Mouse (Mus musculus) limb, embryonic 12.5 days (tissue): Measurements from ENCODE around the gene Ammecr1. TPM values are rescaled to one million over a fixed set of nuclear protein-coding genes. Genes with fewer than 3 reads are reported as not detected.

Experiments used
- ATAC-seq: fragments of 200-750 bp; cut with Nextera tagmentation; 2 replicates; pipeline ENCODE4 v1.8.0; 2017; ENCODE audit warnings: low read depth, moderate TSS enrichment; ENCODE audit not compliant: insufficient number of reproducible peaks, insufficient read depth, low FRiP score, low TSS enrichment
- H3K27ac ChIP-seq: fragments of 300-500 bp; sonication (generic); 2 replicates; pipeline ENCODE4 v1.5.1; 2016; ENCODE audit warnings: mild to moderate bottlenecking, moderate library complexity
- H3K27me3 ChIP-seq: fragments of 300-500 bp; sonication (generic); 2 replicates; pipeline ENCODE4 v1.6.1; 2016; ENCODE audit warnings: mild to moderate bottlenecking, moderate library complexity
- H3K36me3 ChIP-seq: fragments of 300-500 bp; sonication (generic); 2 replicates; pipeline ENCODE4 v1.6.1; 2016; ENCODE audit warnings: mild to moderate bottlenecking, moderate library complexity
- H3K4me1 ChIP-seq: fragments of 300-500 bp; sonication (generic); replicated peaks from 2 replicates; pipeline ENCODE4 v1.6.1; 2016
- H3K4me2 ChIP-seq: fragments of 300-500 bp; sonication (generic); 2 replicates; pipeline ENCODE4 v1.6.1; 2016; ENCODE audit warnings: mild to moderate bottlenecking, moderate library complexity
- H3K4me3 ChIP-seq: fragments of 300-500 bp; sonication (generic); replicated peaks from 2 replicates; pipeline ENCODE4 v1.5.1; 2016; ENCODE audit warnings: mild to moderate bottlenecking
- H3K9ac ChIP-seq: fragments of 300-500 bp; sonication (generic); replicated peaks from 2 replicates; pipeline ENCODE4 v1.6.1; 2016; ENCODE audit warnings: mild to moderate bottlenecking, moderate library complexity
- H3K9me3 ChIP-seq: fragments of 300-500 bp; sonication (generic); 2 replicates; pipeline ENCODE4 v1.6.1; 2016; ENCODE audit warnings: mild to moderate bottlenecking, moderate library complexity
- WGBS: fragments of 180-500 bp; shearing (Covaris S2); methylation state at CpG from one replicate; pipeline ENCODE4 v1.1.7; 2016; 5-methylcytosine and 5-hydroxymethylcytosine counted together
- polyA plus RNA-seq: library from polyadenylated mRNA; unstranded; fragments of >200 nt; fragmentation: Nextera tagmentation; extraction: Ambion mirVana; gene quantifications from 2 replicates; pipeline ENCODE4 v1.2.1, GENCODE M21; 2016

Gene Ammecr1
- polyA plus RNA-seq, 1 experiment from 2014 or later, result 16.5 TPM

- no peaks in the 10 kb centered on the region for H3K36me3 ChIP-seq
- H3K27me3 ChIP-seq, result peaks cover 27% of the 10 kb centered on the region
- WGBS, result 76% methylated on average over 2 of the region's 2 CpGs
- no peak overlapping the region for H3K4me2 ChIP-seq
- ATAC-seq, result no peak
- no peaks in the 10 kb centered on the region for H3K9me3 ChIP-seq
- H3K4me3 ChIP-seq, result no peak overlapping the region
- no peak overlapping the region for H3K9ac ChIP-seq
- no peaks in the 10 kb centered on the region for H3K4me1 ChIP-seq
- H3K27ac ChIP-seq, result no peak overlapping the region
These were observed 14.5 kb upstream of the Ammecr1 start for GRCm38 (mm10) chrX:142980855-142981529.

DNA sequence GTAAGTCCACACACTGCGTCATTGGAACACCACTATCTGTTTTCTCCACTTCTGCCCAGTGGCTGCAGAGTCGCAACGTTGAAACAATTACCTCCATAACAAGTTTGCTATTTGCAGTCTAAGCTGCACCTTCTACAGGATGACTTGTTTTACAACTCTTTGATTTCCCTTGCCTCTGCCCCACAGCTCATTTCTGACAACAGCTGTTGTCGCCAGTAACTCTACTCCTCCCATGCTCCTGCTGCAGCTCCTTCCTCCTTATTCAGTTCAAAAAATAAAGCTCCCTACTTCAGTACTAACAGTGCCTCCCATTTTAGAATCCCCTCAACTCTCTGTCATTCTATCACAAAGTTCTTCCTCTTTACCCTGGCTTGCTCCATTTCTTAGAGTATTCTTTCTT lies 12.7 kb upstream of the Ammecr1 start:
- Histone ChIP-seq H3K9ac (no peak overlapping the region), H3K4me3 (no peak overlapping the region), H3K27ac (no peak overlapping the region), H3K36me3 (no peaks in the 10 kb centered on the region), H3K4me2 (no peak overlapping the region), H3K9me3 (no peaks in the 10 kb centered on the region), H3K4me1 (no peaks in the 10 kb centered on the region), H3K27me3 (peaks cover 30% of the 10 kb centered on the region)
- no peak for ATAC-seq
- 53% methylated on average over 4 of the region's 4 CpGs for WGBS

DNA sequence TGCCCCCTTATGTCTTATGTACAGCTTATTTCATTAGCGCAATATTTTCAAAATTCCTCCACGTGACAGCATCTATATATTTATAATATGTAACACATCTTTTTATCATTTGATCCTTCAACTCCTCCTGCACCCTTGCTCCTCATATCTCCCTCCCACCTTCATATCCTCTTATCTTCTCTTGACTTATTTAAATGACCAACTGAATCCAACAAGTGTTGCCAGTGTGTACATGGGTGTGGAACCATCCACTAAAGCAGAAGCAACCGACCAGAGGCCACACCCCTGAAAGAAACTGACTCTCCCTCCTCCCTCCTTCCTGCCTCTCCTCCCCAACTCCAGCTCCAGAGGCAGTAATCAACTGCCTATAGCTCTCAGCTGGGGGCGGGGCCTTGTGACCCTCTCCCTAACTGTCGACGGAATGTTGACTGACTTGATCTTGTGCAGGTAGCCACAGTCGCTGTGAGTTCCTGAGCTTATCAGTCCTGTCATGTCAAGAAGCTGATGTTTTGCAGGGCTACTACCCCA lies 6.0 kb upstream of the Ammecr1 start:
- no peak overlapping the region for H3K4me3 ChIP-seq
- ATAC-seq, result no peak
- WGBS, result 50% methylated on average over 7 of the region's 7 CpGs
- no peak overlapping the region for H3K4me2 ChIP-seq
- no peaks in the 10 kb centered on the region for H3K9me3 ChIP-seq
- no peak overlapping the region for H3K27ac ChIP-seq
- H3K36me3 ChIP-seq, result no peaks in the 10 kb centered on the region
- no peaks in the 10 kb centered on the region for H3K4me1 ChIP-seq
- H3K9ac ChIP-seq, result no peak overlapping the region
- peaks cover 13% of the 10 kb centered on the region; the same call in 1 of the 2 replicates for H3K27me3 ChIP-seq

GRCm38 (mm10) chrX:142971759-142972158 lies 5.2 kb upstream of the Ammecr1 start:
- Histone ChIP-seq H3K4me2 (no peak overlapping the region), H3K9ac (no peak overlapping the region), H3K4me1 (no peaks in the 10 kb centered on the region), H3K27me3 (peaks cover 13% of the 10 kb centered on the region; the same call in 1 of the 2 replicates), H3K27ac (no peak overlapping the region), H3K36me3 (no peaks in the 10 kb centered on the region), H3K4me3 (no peak overlapping the region), H3K9me3 (no peaks in the 10 kb centered on the region)
- no peak for ATAC-seq
- 84% methylated on average over 3 of the region's 3 CpGs for WGBS

GRCm38 (mm10) chrX:142967067-142967466 lies 539 bp upstream of the Ammecr1 start:
- WGBS, result 49% methylated on average over 7 of the region's 7 CpGs
- Histone ChIP-seq H3K9ac (no peak overlapping the region), H3K27ac (no peak overlapping the region), H3K4me2 (peak overlapping the region; percentile 48), H3K4me1 (no peaks in the 10 kb centered on the region), H3K36me3 (no peaks in the 10 kb centered on the region), H3K9me3 (no peaks in the 10 kb centered on the region), H3K27me3 (peaks cover 29% of the 10 kb centered on the region), H3K4me3 (peak overlapping the region; percentile 65)
- no peak for ATAC-seq

- ATAC-seq, result no peak
- 12% methylated on average over 23 of the region's 23 CpGs for WGBS
These were observed 1.1 kb downstream of the Ammecr1 start for GRCm38 (mm10) chrX:142965236-142966007.

DNA sequence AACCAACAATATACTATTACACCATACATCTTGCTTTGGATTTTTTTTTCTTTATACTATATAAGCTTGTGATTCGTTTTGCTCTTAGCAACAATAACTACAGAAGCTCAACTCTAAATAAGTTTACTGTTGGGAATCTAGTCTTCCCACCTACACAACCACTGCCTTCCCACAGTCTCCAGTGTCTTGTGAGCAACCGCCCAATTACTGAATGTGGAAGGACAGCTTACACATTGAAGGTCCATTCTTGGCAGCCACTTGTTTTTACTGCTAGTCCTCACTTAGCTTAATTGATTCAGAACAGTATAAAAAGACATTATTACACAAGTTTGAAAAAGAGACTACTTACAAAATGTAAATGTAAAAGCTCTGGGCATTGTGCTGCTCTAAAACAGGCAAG lies 6.1 kb downstream of the Ammecr1 start:
- no peaks in the 10 kb centered on the region for H3K9me3 ChIP-seq
- no peaks in the 10 kb centered on the region for H3K36me3 ChIP-seq
- 87% methylated on average over 2 of the region's 2 CpGs for WGBS
- peaks cover 34% of the 10 kb centered on the region for H3K27me3 ChIP-seq
- no peak overlapping the region for H3K27ac ChIP-seq
- H3K9ac ChIP-seq, result no peak overlapping the region
- no peaks in the 10 kb centered on the region for H3K4me1 ChIP-seq
- H3K4me3 ChIP-seq, result no peak overlapping the region
- no peak overlapping the region for H3K4me2 ChIP-seq
- ATAC-seq, result no peak

More at GRCm38 (mm10) chrX:142965236-142966007, 1.1 kb downstream of the Ammecr1 start:
- H3K4me2 ChIP-seq, result peak overlapping the region; percentile 61
- H3K27me3 ChIP-seq, result peaks cover 31% of the 10 kb centered on the region
- H3K27ac ChIP-seq, result peak overlapping the region; percentile 91
- H3K9ac ChIP-seq, result peak overlapping the region; percentile 73
- H3K4me1 ChIP-seq, result no peaks in the 10 kb centered on the region
- no peaks in the 10 kb centered on the region for H3K36me3 ChIP-seq
- no peaks in the 10 kb centered on the region for H3K9me3 ChIP-seq
- H3K4me3 ChIP-seq, result peak overlapping the region; percentile 65

DNA sequence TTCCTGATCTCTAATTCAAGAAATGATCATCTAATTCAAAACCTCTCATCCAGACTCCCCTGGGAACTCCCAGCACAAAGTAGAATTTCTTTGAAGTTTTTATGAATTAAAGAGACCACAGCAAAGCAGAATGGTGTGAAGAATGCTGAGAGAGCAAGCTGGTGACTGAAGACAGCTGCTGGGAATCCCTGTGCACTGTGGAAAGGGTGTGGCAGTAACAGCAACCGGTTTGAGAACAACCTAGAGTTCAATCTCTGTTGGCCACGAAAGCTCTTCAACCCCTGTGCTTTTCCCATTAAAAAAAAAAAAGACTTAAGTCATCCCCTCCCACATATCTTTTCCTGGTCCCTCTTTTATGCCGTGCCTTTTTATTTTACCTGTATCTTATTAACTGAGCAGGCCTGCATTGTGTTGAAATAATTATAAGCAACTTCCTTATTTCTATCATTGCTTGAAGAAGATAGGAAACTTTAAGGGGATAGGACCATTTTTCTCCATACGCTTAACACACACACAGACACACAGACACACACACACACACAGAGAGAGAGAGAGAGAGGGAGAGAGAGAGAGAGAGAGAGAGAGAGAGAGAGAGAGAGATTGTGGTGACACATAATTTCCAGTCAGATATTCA lies 6.7 kb downstream of the Ammecr1 start:
- no peak overlapping the region for H3K4me3 ChIP-seq
- H3K27ac ChIP-seq, result no peak overlapping the region
- H3K9ac ChIP-seq, result no peak overlapping the region
- no peaks in the 10 kb centered on the region for H3K4me1 ChIP-seq
- H3K9me3 ChIP-seq, result no peaks in the 10 kb centered on the region
- no peaks in the 10 kb centered on the region for H3K36me3 ChIP-seq
- H3K27me3 ChIP-seq, result peaks cover 32% of the 10 kb centered on the region
- 69% methylated on average over 4 of the region's 4 CpGs for WGBS
- no peak overlapping the region for H3K4me2 ChIP-seq
- no peak for ATAC-seq

DNA sequence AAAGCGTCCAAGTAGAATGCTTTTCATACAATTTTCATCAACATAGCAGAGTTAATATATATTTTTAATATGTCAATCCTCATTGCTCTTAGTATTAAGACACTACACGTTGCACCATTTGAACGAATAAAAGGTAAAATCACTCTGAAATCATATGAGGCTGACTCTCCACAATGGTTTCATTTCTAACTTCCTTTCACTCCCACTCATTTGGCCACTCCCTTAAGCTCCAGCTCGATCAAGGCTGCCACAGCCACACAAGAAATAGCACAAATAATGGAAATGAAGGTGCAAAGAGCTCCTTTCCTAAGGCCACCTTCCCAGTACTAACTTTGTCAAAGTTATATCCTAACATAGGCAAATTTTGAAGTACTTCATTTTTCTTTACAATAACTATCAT lies 38.1 kb downstream of the Ammecr1 start:
- Histone ChIP-seq H3K4me1 (no peaks in the 10 kb centered on the region), H3K4me2 (no peak overlapping the region), H3K27ac (no peak overlapping the region), H3K36me3 (no peaks in the 10 kb centered on the region), H3K4me3 (no peak overlapping the region), H3K9ac (no peak overlapping the region), H3K9me3 (no peaks in the 10 kb centered on the region), H3K27me3 (peaks cover 5% of the 10 kb centered on the region; the same call in 1 of the 2 replicates)
- 83% methylated on average over 4 of the region's 4 CpGs for WGBS
- no peak for ATAC-seq

DNA sequence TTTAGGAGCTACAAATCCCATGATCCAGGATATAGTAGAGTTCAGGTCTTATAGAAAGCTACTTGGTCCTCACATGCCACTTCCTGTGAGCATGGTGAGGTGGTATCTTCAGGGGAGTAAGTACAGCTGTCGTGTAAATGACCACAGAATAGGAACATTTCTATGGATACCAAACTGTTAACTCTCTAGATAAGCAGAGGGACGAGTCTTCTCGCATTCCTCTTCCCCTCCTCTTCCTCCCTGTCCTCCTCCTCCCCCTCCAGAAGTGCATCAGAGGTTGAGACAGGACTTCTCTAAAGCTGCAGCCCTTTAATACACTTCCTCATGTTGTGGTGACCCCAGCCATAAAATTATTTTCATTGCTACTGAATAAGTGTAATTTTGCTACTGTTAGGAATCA lies 49.1 kb downstream of the Ammecr1 start:
- Histone ChIP-seq H3K27me3 (peaks cover 7% of the 10 kb centered on the region), H3K4me2 (no peak overlapping the region)
- 64% methylated on average over 3 of the region's 3 CpGs for WGBS

GRCm38 (mm10) chrX:142916719-142917118 lies 49.8 kb downstream of the Ammecr1 start:
- Histone ChIP-seq H3K36me3 (no peaks in the 10 kb centered on the region), H3K4me2 (no peak overlapping the region), H3K4me3 (no peak overlapping the region), H3K9me3 (no peaks in the 10 kb centered on the region), H3K27me3 (peaks cover 7% of the 10 kb centered on the region), H3K27ac (no peak overlapping the region), H3K4me1 (no peaks in the 10 kb centered on the region), H3K9ac (no peak overlapping the region)
- ATAC-seq, result no peak
- 72% methylated on average over 4 of the region's 4 CpGs for WGBS

More for the DNA sequence above, 49.1 kb downstream of the Ammecr1 start:
- no peaks in the 10 kb centered on the region for H3K9me3 ChIP-seq
- no peak overlapping the region for H3K4me3 ChIP-seq
- no peak overlapping the region for H3K27ac ChIP-seq
- ATAC-seq, result no peak
- H3K9ac ChIP-seq, result no peak overlapping the region
- H3K36me3 ChIP-seq, result no peaks in the 10 kb centered on the region
- H3K4me1 ChIP-seq, result no peaks in the 10 kb centered on the region
